ENCODE assay signal across 10 mouse cellular contexts in genomic region chr5:117314587-117315428, GRCm38 (mm10). TPM values are rescaled to one million over a fixed set of nuclear protein-coding genes. Genes with fewer than 3 reads are reported as not detected.
DNase-seq lines count a peak whose midpoint lies in the region; ATAC-seq and TF ChIP-seq lines count a peak whose summit lies in the region.
"Had no signal": no experiment of that assay in that cellular context is flagged by ENCODE, and none has a peak within 500 bp of the region (broad histone marks: within the 10 kb centered on the region; RNA-seq: fewer than 3 reads in every experiment).

No protein-coding gene starts in this region.

- no peak overlapping the region for H3K9ac ChIP-seq in kidney, embryonic 15.5 days
- 0 out of 2 replicates have a peak overlapping the region, but pooled peaks have one; percentile 27 for H3K9ac ChIP-seq in intestine, embryonic 16.5 days (ENCODE audit: low read depth, low read length)
- H3K9ac ChIP-seq in midbrain, embryonic 13.5 days (replicated peaks), result no peak overlapping the region
- H3K9ac ChIP-seq: liver, embryonic 14.5 days had no signal

- H3K4me1 ChIP-seq in kidney, embryonic 15.5 days, result peaks cover 36% of the 10 kb centered on the region
- peaks cover 22% of the 10 kb centered on the region for H3K4me1 ChIP-seq in intestine, embryonic 16.5 days (ENCODE audit: control insufficient read depth, insufficient read depth, low read length)
- H3K4me1 ChIP-seq in midbrain, embryonic 13.5 days (replicated peaks), result peaks cover 31% of the 10 kb centered on the region

- H3K36me3 ChIP-seq in kidney, embryonic 15.5 days, result no peaks in the 10 kb centered on the region
- H3K36me3 ChIP-seq in intestine, embryonic 16.5 days (ENCODE audit: control insufficient read depth, insufficient read depth, low read length), result no peaks in the 10 kb centered on the region
- H3K36me3 ChIP-seq in midbrain, embryonic 13.5 days, result no peaks in the 10 kb centered on the region

- H3K27ac ChIP-seq in kidney, embryonic 15.5 days, result peak overlapping the region; percentile 51; the same call in 1 of the 2 replicates
- peak overlapping the region; percentile 76 for H3K27ac ChIP-seq in intestine, embryonic 16.5 days (ENCODE audit: low read length)
- H3K27ac ChIP-seq in midbrain, embryonic 13.5 days, result no peak overlapping the region
- no peak overlapping the region for H3K27ac ChIP-seq in left cerebral cortex, adult 2 months
- H3K27ac ChIP-seq: liver, embryonic 14.5 days had no signal

- no peaks in the 10 kb centered on the region for H3K9me3 ChIP-seq in kidney, embryonic 15.5 days (replicated peaks)
- no peaks in the 10 kb centered on the region for H3K9me3 ChIP-seq in intestine, embryonic 16.5 days (ENCODE audit: control insufficient read depth, low read length)
- H3K9me3 ChIP-seq in midbrain, embryonic 13.5 days, result no peaks in the 10 kb centered on the region

- no peak for ATAC-seq in kidney, embryonic 15.5 days (replicated peaks; ENCODE audit: low FRiP score)
- peak; percentile 43 for ATAC-seq in intestine, embryonic 16.5 days
- ATAC-seq in midbrain, embryonic 13.5 days, result no peak

- no peak overlapping the region for H3K4me2 ChIP-seq in kidney, embryonic 15.5 days
- peak overlapping the region; percentile 51 for H3K4me2 ChIP-seq in intestine, embryonic 16.5 days (ENCODE audit: low read depth, low read length)
- H3K4me2 ChIP-seq in midbrain, embryonic 13.5 days (replicated peaks), result peak overlapping the region; percentile 20

- no peak for TF ChIP-seq CTCF in left cerebral cortex, adult 2 months (IDR thresholded peaks at IDR 0.05)

- H3K27me3 ChIP-seq in kidney, embryonic 15.5 days, result no peaks in the 10 kb centered on the region
- no peaks in the 10 kb centered on the region for H3K27me3 ChIP-seq in intestine, embryonic 16.5 days (replicated peaks; ENCODE audit: control insufficient read depth, insufficient read depth, low read length)
- peaks cover 36% of the 10 kb centered on the region for H3K27me3 ChIP-seq in midbrain, embryonic 13.5 days

- no peak overlapping the region for H3K4me3 ChIP-seq in kidney, embryonic 15.5 days (replicated peaks)
- H3K4me3 ChIP-seq in intestine, embryonic 16.5 days (ENCODE audit: low read length), result no peak overlapping the region
- no peak overlapping the region for H3K4me3 ChIP-seq in midbrain, embryonic 13.5 days (replicated peaks)
- H3K4me3 ChIP-seq in left cerebral cortex, adult 2 months, result no peak overlapping the region

- intact Hi-C loops in left cerebral cortex, adult 2 months (cut with DNase I), result no loop called here

- no peak for DNase-seq in kidney, adult 8-10 months
- peak; percentile 40 for DNase-seq in Muller cell, postnatal 12 days (ENCODE audit: inconsistent ontology term)
- no peak for DNase-seq in layer of hippocampus, postnatal 36 days
- no peak for DNase-seq in left cerebral cortex, adult 2 months (ENCODE audit: extremely low spot score in 1 of 2, low spot score in 2 of 2)
- DNase-seq: kidney, postnatal 36 days; thymus, adult 18-20 months had no signal

- WGBS in kidney, embryonic 15.5 days, result 23% methylated on average over 9 of the region's 9 CpGs
- WGBS in intestine, embryonic 16.5 days, result 19% methylated on average over 9 of the region's 9 CpGs
- WGBS in midbrain, embryonic 13.5 days, result 15% methylated on average over 9 of the region's 9 CpGs

RNA-seq across cellular contexts. Expression of gene Vsig10, which starts 4.1 kb away (rescaled TPM):
- 14.2 and 15.9 TPM in 2 replicates for polyA plus RNA-seq in kidney, embryonic 15.5 days (2015; fragmentation: Nextera tagmentation; extraction: Ambion mirVana)
- polyA plus RNA-seq in intestine, embryonic 16.5 days (2015; fragmentation: Nextera tagmentation; extraction: Ambion mirVana), result 15.4 and 18.6 TPM in 2 replicates
- 2.3 TPM in 2 replicates for polyA plus RNA-seq in midbrain, embryonic 13.5 days (2015; fragmentation: Nextera tagmentation; extraction: Ambion mirVana)
- 1 to 10 TPM; 1.9 to 2.6 TPM for total RNA-seq in layer of hippocampus, postnatal 36 days (2021)
- total RNA-seq in left cerebral cortex, adult 2 months (2021), result 1 to 10 TPM; 1.7 to 2.1 TPM

RNA-seq across cellular contexts. Expression of gene Pebp1, which starts 27.4 kb away (rescaled TPM):
- 760 and 766 TPM in 2 replicates for polyA plus RNA-seq in kidney, embryonic 15.5 days (2015; fragmentation: Nextera tagmentation; extraction: Ambion mirVana)
- polyA plus RNA-seq in intestine, embryonic 16.5 days (2015; fragmentation: Nextera tagmentation; extraction: Ambion mirVana), result 636 and 699 TPM in 2 replicates
- 1,014 and 1,066 TPM in 2 replicates for polyA plus RNA-seq in midbrain, embryonic 13.5 days (2015; fragmentation: Nextera tagmentation; extraction: Ambion mirVana)
- total RNA-seq in layer of hippocampus, postnatal 36 days (2021), result 100 to 1,000 TPM; 673 to 712 TPM
- 100 to 1,000 TPM; 647 to 672 TPM for total RNA-seq in left cerebral cortex, adult 2 months (2021)

RNA-seq across cellular contexts. Expression of gene Wsb2, which starts 42.3 kb away (rescaled TPM):
- polyA plus RNA-seq in kidney, embryonic 15.5 days (2015; fragmentation: Nextera tagmentation; extraction: Ambion mirVana), result 67.7 and 69.5 TPM in 2 replicates
- 43.9 and 63.3 TPM in 2 replicates for polyA plus RNA-seq in intestine, embryonic 16.5 days (2015; fragmentation: Nextera tagmentation; extraction: Ambion mirVana)
- polyA plus RNA-seq in midbrain, embryonic 13.5 days (2015; fragmentation: Nextera tagmentation; extraction: Ambion mirVana), result 138 and 159 TPM in 2 replicates
- total RNA-seq in layer of hippocampus, postnatal 36 days (2021), result 100 to 1,000 TPM; 262 to 273 TPM
- 100 to 1,000 TPM; 302 TPM for total RNA-seq in left cerebral cortex, adult 2 months (2021)

Comparison
In these comparisons a context has a peak if more than half of its experiments do, and no peak if none do; other contexts are left out.
1. H3K27ac ChIP-seq: peak in kidney, embryonic 15.5 days (single experiment) and intestine, embryonic 16.5 days (single experiment); none in midbrain, embryonic 13.5 days (single experiment) and left cerebral cortex, adult 2 months (single experiment).